Mouse (Mus musculus) CD4-positive, CD25-positive, alpha-beta regulatory T cell, adult 4 months (primary cell): ENCODE data around the gene Ncaph2. TPM values are rescaled to one million over a fixed set of nuclear protein-coding genes. Genes with fewer than 3 reads are reported as not detected.

ENCODE experiments used
- ATAC-seq: one replicate; pipeline ENCODE4 v1.8.0; 2017
- polyA plus RNA-seq, 2 experiments: library from polyadenylated mRNA; unstranded; fragments of 100-300 nt; shearing (Covaris generic); gene quantifications; one replicate each; pipeline ENCODE4 v1.2.1; 2017

The Ncaph2 gene
- polyA plus RNA-seq, 2 experiments from 2014 or later: 189 to 193 TPM

DNA sequence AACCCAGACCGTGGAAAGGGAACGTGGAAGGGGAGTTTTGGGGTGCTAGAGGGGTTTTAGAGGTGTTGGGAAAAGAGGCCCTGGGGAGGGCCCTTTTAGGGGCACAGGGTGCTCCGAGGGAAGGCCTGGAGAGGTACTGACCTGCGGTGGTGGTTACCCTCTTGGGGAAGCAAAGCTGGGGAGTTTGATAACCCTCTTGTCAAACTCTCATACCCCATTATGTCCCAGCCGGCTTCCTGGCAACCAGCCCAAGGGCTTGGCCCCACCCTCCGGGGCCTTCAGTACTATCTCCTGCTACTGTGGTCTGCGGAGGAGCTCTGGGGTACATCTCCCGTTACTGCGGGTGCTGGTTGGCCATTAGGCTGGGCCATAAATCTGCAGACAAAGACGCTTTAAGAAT is 23.9 kb downstream of the Ncaph2 start:
- no peak for ATAC-seq

DNA sequence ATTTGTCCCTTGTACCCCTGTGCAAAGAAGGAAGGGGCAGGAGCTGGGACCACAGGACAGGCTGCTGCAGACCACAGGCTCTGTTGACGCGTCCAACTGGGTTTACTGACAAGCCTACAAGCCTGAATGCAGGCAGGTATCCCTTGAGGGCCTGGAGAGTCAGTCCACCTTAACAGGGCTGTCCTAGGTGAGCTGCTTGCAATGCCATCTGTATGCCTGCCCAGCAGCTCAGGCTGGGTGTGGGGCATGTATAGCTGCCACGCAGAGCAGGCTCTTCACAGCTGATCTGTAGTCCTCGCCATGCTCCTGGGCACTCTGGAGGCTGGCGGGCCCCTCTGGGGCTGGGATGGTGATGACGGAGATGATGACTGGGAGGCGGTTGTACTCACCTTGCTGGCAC is 29.1 kb downstream of the Ncaph2 start, which contains the start of gene Klhdc7b:
Klhdc7b (plus strand) TSS at position 301 of the 400 bp plus-strand sequence.
- no peak for ATAC-seq

DNA sequence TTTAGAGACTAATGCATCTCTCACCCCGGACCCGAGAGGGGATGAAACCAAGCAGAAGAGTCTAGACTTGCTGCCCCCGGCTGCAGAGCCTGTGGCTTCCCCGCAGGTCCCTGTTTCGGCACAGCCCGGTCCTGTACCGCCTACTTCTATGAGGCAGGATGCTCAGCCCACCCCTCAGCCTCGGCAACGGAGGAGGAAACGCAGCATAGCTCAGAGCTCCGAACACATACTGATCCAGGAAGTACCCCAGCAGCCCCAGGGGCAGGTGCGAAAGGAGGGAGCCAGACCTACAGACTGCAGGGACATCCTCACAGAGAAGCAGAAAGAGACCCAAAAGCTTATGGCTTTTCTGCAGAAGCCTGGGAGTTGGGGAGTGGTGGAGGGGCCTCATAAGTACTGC is 31.6 kb downstream of the Ncaph2 start:
- ATAC-seq: peak; percentile 81

GRCm38 (mm10) chr15:89390081-89390480 is 34.6 kb downstream of the Ncaph2 start:
- no peak for ATAC-seq

DNA sequence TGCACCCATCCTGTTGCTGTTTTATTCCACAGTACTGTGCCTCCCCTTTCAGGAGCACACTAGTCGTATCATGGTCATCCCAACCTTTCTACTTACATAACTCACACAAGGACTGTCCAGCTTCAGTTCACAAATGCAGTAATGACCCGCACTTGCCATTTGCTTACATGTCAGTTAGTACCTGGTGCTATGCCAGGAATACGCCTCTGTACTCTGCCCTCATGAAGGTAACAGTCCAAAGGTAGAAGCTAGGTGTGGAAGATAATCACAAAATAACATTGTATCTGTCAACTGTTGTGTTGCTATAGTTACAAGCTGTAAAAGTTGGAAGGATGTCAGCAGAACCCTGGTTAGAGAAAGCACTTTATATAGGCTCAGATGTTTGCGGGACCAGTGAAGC is 41.4 kb downstream of the Ncaph2 start:
- ATAC-seq: no peak

DNA sequence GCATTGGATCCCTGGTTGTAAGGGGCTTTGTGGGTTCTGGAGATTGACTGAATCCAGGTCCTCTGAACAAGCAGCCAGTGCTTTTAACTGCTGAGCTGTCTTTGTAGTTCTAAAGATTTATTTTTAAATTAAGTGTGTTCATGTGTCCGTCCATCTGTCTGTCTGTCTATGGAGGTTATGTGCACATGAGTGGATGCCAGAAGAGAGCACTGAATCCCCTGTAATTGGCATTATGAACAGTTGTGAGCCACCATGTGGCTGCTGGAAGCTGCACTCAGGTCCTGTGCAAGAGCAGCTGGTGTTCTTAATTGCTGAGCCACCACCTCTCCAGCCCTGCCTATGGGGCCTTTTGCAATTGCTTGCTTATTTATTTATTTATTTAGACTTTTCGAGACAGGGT is 42.6 kb downstream of the Ncaph2 start:
- ATAC-seq: no peak

DNA sequence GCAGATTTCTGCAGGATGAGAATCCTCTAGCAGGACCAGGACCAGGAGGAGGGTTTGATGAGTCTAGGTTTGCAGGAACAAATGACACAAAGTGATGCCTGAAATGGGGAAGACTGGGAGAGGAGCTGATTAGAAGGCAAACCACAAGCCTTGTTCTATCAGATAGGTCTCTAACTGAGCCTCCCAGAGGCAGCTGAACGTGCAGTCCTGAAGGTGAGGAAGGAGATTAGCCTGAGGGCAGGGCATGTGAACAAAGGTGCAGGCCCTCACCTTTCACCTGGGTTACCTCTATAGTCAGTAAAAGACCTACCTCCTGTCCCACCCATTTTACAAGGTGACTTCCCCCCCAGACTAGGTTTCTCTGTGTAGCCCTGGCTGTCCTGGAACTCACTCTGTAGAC is 44.2 kb downstream of the Ncaph2 start:
- ATAC-seq: no peak

- ATAC-seq: no peak
These were observed 47.0 kb downstream of the Ncaph2 start for GRCm38 (mm10) chr15:89402471-89402870.

GRCm38 (mm10) chr15:89404831-89405623 is 49.5 kb downstream of the Ncaph2 start:
- ATAC-seq: no peak

- no peak for ATAC-seq
These were observed 51.2 kb downstream of the Ncaph2 start for GRCm38 (mm10) chr15:89406691-89407090.

- ATAC-seq: no peak
These were observed 54.6 kb downstream of the Ncaph2 start, which contains the start of gene Syce3 for GRCm38 (mm10) chr15:89410118-89410517. Syce3 (minus strand) TSS chr15:89410503.

DNA sequence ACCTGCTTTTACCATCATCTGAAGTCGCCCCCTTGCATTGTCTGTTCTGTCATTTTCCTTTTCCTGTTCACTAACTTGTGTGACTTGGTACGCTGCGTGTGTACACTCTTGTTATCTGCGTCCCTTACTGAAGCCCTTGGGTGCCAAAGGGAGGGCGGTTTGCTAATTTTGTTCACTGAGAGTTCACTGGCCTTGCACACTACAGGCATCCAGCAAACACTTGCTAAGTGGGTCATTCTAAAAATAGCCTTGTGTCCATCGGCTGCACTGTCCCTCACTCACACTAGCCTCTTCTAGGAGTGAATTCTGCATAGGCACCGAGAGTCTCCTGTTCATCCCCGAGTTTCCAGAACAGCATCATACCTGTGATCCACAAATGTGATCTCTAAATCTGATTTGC is 59.8 kb downstream of the Ncaph2 start:
- ATAC-seq: no peak

- no peak for ATAC-seq
These were observed 66.4 kb downstream of the Ncaph2 start for GRCm38 (mm10) chr15:89421938-89422337.

Other genes starting within 250 kb of the Ncaph2 start
- gene Tubgcp6, start 232.6 kb upstream of the Ncaph2 start, polyA plus RNA-seq: 10 to 100 TPM; 16.0 to 17.5 TPM
- gene Hdac10, start 227.0 kb upstream of the Ncaph2 start, polyA plus RNA-seq: 10 to 100 TPM; 34.9 to 63.5 TPM
- gene Mapk12, start 215.0 kb upstream of the Ncaph2 start, polyA plus RNA-seq: 1 to 10 TPM; 5.2 to 5.6 TPM
- 10 to 100 TPM; 21.7 to 39.5 TPM for gene Mapk11, start 206.1 kb upstream of the Ncaph2 start, polyA plus RNA-seq
- gene Plxnb2, start 174.9 kb upstream of the Ncaph2 start, polyA plus RNA-seq: 1 to 10 TPM in 1 of 2 experiments, under 1 TPM in 1; 0.85 to 2.8 TPM
- gene Dennd6b, start 159.2 kb upstream of the Ncaph2 start, polyA plus RNA-seq: 10 to 100 TPM; 13.5 to 18.4 TPM
- gene Ppp6r2, start 144.2 kb upstream of the Ncaph2 start, polyA plus RNA-seq: 10 to 100 TPM; 25.3 to 28.0 TPM
- 100 to 1,000 TPM in 1 of 2 experiments, 10 to 100 TPM in 1; 87.6 to 124 TPM for gene Sbf1, start 40.4 kb upstream of the Ncaph2 start, polyA plus RNA-seq
- gene Adm2, start 33.0 kb upstream of the Ncaph2 start, polyA plus RNA-seq: not detected
- gene Miox, start 21.3 kb upstream of the Ncaph2 start, polyA plus RNA-seq: not detected
- gene Lmf2, start 60 bp upstream of the Ncaph2 start, polyA plus RNA-seq: 10 to 100 TPM; 23.5 to 40.7 TPM
- 1 to 10 TPM; 1.6 to 3.0 TPM for gene Sco2, start 18.1 kb downstream of the Ncaph2 start, polyA plus RNA-seq
- not detected for gene Tymp, start 21.3 kb downstream of the Ncaph2 start, polyA plus RNA-seq
- 1 to 10 TPM in 1 of 2 experiments, not detected in 1; 2.5 TPM for gene Odf3b, start 23.6 kb downstream of the Ncaph2 start, polyA plus RNA-seq
- not detected for gene Klhdc7b, start 29.2 kb downstream of the Ncaph2 start, polyA plus RNA-seq
- gene Syce3, start 54.8 kb downstream of the Ncaph2 start, polyA plus RNA-seq: not detected
- under 1 TPM; 0.28 to 0.62 TPM for gene Cpt1b, start 70.1 kb downstream of the Ncaph2 start, polyA plus RNA-seq
- gene C730034F03Rik, start 73.9 kb downstream of the Ncaph2 start, polyA plus RNA-seq: 1 to 10 TPM; 5.7 to 8.2 TPM
- gene Gm44502, start 74.0 kb downstream of the Ncaph2 start, polyA plus RNA-seq: not detected
- 10 to 100 TPM; 54.6 to 66.7 TPM for gene Chkb, start 74.2 kb downstream of the Ncaph2 start, polyA plus RNA-seq
- gene Mapk8ip2, start 98.2 kb downstream of the Ncaph2 start, polyA plus RNA-seq: under 1 TPM; 0.32 to 0.44 TPM
- 10 to 100 TPM; 10.2 to 12.6 TPM for gene Arsa, start 121.7 kb downstream of the Ncaph2 start, polyA plus RNA-seq
- gene Shank3, start 143.9 kb downstream of the Ncaph2 start, polyA plus RNA-seq: not detected
- not detected for gene Acr, start 212.6 kb downstream of the Ncaph2 start, polyA plus RNA-seq
- gene Rabl2, start 236.2 kb downstream of the Ncaph2 start, polyA plus RNA-seq: 1 to 10 TPM; 1.3 to 2.2 TPM